Mouse (Mus musculus) embryonic facial prominence, embryonic 12.5 days (tissue): ENCODE data around the gene Gpr68. TPM values are rescaled to one million over a fixed set of nuclear protein-coding genes. Genes with fewer than 3 reads are reported as not detected.

Experiments used
- ATAC-seq: fragments of 200-750 bp; cut with Nextera tagmentation; 2 replicates; pipeline ENCODE4 v1.8.0; 2017; ENCODE audit not compliant: insufficient number of reproducible peaks, insufficient read depth, low FRiP score, low TSS enrichment
- H3K27ac ChIP-seq: fragments of 300-500 bp; sonication (generic); 2 replicates; pipeline ENCODE4 v1.5.1; 2016; ENCODE audit warnings: mild to moderate bottlenecking
- H3K27me3 ChIP-seq: fragments of 300-500 bp; sonication (generic); 2 replicates; pipeline ENCODE4 v1.6.1; 2016; ENCODE audit warnings: mild to moderate bottlenecking, moderate library complexity
- H3K36me3 ChIP-seq: fragments of 300-500 bp; sonication (generic); 2 replicates; pipeline ENCODE4 v1.6.1; 2016; ENCODE audit warnings: mild to moderate bottlenecking
- H3K4me1 ChIP-seq: fragments of 300-500 bp; sonication (generic); 2 replicates; pipeline ENCODE4 v1.6.1; 2016
- H3K4me2 ChIP-seq: fragments of 300-500 bp; sonication (generic); replicated peaks from 2 replicates; pipeline ENCODE4 v1.6.1; 2016; ENCODE audit warnings: mild to moderate bottlenecking, moderate library complexity
- H3K4me3 ChIP-seq: fragments of 300-500 bp; sonication (generic); 2 replicates; pipeline ENCODE4 v1.5.1; 2016; ENCODE audit warnings: mild to moderate bottlenecking
- H3K9ac ChIP-seq: fragments of 300-500 bp; sonication (generic); 2 replicates; pipeline ENCODE4 v1.6.1; 2016; ENCODE audit warnings: mild to moderate bottlenecking, moderate library complexity
- H3K9me3 ChIP-seq: fragments of 300-500 bp; sonication (generic); 2 replicates; pipeline ENCODE4 v1.6.1; 2016; ENCODE audit warnings: mild to moderate bottlenecking, moderate library complexity
- WGBS: fragments of 180-500 bp; shearing (Covaris S2); methylation state at CpG from one replicate; pipeline ENCODE4 v1.1.7; 2016; 5-methylcytosine and 5-hydroxymethylcytosine counted together
- polyA plus RNA-seq: library from polyadenylated mRNA; unstranded; fragments of >200 nt; fragmentation: Nextera tagmentation; extraction: Ambion mirVana; gene quantifications from 2 replicates; pipeline ENCODE4 v1.2.1, GENCODE M21; 2016

Gpr68 gene
- polyA plus RNA-seq, 1 experiment from 2014 or later = 0.06 TPM

DNA sequence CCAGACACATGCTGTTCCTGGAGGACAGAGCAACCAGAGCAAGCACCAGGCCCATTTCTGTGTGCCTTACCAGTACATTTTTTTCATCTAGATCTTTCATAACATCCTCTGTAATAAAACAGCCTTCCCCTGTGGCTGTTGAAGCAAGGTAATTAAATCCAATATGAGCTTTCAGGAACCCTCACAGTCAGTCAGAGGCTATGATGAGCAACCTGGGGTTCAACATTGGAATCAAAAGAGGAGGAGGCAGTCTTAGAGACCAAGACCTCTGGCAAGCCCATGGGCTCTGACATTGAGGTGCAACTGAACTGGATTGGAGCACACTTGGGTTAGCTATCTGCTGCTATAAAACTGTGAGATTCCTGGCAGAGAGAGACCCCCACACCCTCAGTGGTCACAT lies 42.9 kb downstream of the Gpr68 start:
- H3K27me3 ChIP-seq = no peaks in the 10 kb centered on the region
- no peak overlapping the region for H3K4me3 ChIP-seq
- H3K9ac ChIP-seq = no peak overlapping the region
- H3K27ac ChIP-seq = no peak overlapping the region
- no peak for ATAC-seq
- H3K4me2 ChIP-seq = no peak overlapping the region
- no peaks in the 10 kb centered on the region for H3K4me1 ChIP-seq
- no peaks in the 10 kb centered on the region for H3K36me3 ChIP-seq
- no peaks in the 10 kb centered on the region for H3K9me3 ChIP-seq

DNA sequence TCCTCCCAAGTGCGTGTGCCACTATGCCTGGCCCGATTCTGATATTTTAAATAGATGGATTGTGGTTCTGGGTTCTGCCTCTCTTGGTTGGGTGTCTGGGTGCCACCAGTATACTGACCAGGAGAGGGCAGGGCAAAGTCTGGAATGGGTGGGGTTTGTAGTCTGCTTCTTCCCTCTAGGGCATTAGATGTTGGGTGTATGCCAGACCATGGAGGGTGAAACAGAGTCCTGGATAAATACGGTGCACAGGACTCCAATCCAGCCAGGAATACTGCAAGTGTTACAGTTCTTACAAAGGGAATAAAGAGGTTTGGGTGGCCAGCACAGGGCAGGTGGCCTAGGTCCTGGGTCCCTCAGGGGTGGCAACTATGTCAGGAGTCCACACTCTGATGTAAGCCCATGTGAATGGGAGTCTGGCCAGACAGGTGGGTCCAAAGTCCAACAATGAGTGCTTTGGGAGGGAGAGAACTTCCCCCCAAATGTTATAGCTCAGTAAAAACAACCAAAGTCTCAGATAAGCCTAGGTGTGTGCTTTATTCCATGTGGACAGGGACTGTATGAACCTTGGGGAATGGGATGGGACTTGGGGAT lies 45.0 kb downstream of the Gpr68 start:
- Histone ChIP-seq H3K36me3 (no peaks in the 10 kb centered on the region), H3K4me2 (no peak overlapping the region), H3K9me3 (no peaks in the 10 kb centered on the region), H3K4me3 (no peak overlapping the region), H3K27me3 (no peaks in the 10 kb centered on the region), H3K9ac (no peak overlapping the region), H3K27ac (no peak overlapping the region), H3K4me1 (no peaks in the 10 kb centered on the region)
- WGBS = 93% methylated on average over 3 of the region's 3 CpGs
- ATAC-seq = no peak

DNA sequence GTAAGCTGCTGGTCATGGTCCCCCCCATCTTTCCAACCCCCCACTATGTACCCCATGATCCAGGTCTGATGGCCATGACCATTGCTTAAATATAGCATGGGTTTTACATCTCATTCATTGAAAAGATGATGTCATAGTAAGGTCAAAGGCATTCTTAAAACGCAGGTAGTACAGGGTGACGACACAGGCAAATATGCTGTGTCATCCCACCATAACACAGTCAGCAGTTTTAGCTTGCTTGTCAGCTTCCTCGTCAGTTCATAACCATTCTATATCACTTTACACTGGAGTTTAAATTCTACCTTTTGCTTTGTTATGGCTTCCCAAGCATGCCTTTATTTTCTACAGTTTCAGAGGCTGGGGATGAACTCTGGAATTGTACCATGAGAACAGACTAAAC lies 45.7 kb downstream of the Gpr68 start:
- Histone ChIP-seq H3K4me1 (no peaks in the 10 kb centered on the region), H3K9me3 (no peaks in the 10 kb centered on the region), H3K27ac (no peak overlapping the region), H3K36me3 (no peaks in the 10 kb centered on the region), H3K9ac (no peak overlapping the region), H3K27me3 (no peaks in the 10 kb centered on the region), H3K4me3 (no peak overlapping the region), H3K4me2 (no peak overlapping the region)
- ATAC-seq = no peak
- WGBS = 87% methylated on average over 3 of the region's 3 CpGs

DNA sequence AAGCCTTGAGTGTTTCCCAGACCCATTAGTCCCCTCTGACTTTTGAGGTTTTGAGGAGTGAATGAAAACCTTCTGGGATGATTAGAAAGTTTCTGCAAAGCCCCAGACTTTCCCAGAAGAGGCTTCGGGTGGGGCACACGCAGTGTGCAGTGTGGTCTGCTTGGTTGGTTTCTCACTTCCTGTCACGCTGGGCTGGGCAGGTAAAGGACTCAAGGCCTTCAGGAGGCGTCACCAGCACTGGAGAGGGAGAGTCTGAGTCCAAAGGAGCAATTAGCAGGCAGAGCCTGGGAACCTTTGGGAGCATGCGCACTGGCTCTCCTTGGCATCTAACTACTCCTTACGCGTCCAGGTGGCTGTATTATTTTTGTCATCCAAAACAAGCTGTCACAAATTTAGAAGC lies 50.2 kb downstream of the Gpr68 start:
- no peaks in the 10 kb centered on the region for H3K9me3 ChIP-seq
- no peaks in the 10 kb centered on the region for H3K36me3 ChIP-seq
- no peak overlapping the region for H3K4me3 ChIP-seq
- 74% methylated on average over 7 of the region's 7 CpGs for WGBS
- H3K9ac ChIP-seq = no peak overlapping the region
- no peaks in the 10 kb centered on the region for H3K4me1 ChIP-seq
- H3K27ac ChIP-seq = no peak overlapping the region
- no peak for ATAC-seq
- H3K4me2 ChIP-seq = no peak overlapping the region
- H3K27me3 ChIP-seq = no peaks in the 10 kb centered on the region

DNA sequence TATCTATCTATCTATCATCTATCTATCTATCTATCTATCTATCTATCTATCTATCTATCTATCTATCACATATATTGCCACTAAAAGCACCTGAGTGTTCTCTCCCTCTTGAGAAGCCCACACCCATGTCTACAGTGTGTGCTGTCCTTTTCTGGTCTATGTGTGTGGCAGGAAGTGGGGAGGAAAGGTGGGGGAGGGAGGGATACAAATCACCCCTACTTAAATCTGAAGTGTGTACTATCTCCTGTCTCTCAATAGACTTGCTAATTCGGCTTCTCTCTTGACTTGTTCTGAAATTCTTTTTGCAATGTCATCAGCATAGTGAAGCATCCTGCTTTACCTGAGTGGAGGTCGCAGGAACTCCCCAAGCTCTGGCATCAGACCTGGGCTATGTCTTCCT lies 51.7 kb downstream of the Gpr68 start:
- no peaks in the 10 kb centered on the region for H3K36me3 ChIP-seq
- H3K4me1 ChIP-seq = no peaks in the 10 kb centered on the region
- WGBS = 84% methylated on average over 2 of the region's 2 CpGs
- no peak overlapping the region for H3K4me2 ChIP-seq
- H3K4me3 ChIP-seq = no peak overlapping the region
- H3K9me3 ChIP-seq = no peaks in the 10 kb centered on the region
- ATAC-seq = no peak
- H3K27ac ChIP-seq = no peak overlapping the region
- H3K9ac ChIP-seq = no peak overlapping the region
- H3K27me3 ChIP-seq = no peaks in the 10 kb centered on the region

DNA sequence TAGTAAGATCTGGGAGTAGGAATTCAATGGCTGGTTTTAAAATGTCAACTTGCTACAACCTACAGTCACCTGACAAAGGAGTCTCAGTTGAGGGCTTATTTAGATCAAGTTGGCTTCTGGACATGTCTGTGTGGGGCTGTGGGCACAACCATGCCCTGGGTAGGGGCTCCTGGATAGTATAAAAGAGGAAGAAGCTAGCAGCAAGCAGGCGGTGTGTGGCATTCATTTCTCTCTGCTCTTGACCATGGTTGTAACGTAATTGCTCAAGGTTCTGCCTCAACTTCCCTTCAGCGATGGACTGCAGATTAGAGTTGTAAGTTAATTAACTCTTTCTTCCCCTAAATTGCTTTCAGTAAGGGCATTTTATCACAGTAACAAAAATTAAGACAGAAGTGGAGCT lies 55.6 kb downstream of the Gpr68 start:
- Histone ChIP-seq H3K27ac (no peak overlapping the region), H3K4me2 (no peak overlapping the region), H3K9me3 (no peaks in the 10 kb centered on the region), H3K9ac (no peak overlapping the region), H3K4me1 (no peaks in the 10 kb centered on the region), H3K27me3 (no peaks in the 10 kb centered on the region), H3K36me3 (no peaks in the 10 kb centered on the region), H3K4me3 (no peak overlapping the region)
- no peak for ATAC-seq
- 81% methylated on average over 3 of the region's 3 CpGs for WGBS

DNA sequence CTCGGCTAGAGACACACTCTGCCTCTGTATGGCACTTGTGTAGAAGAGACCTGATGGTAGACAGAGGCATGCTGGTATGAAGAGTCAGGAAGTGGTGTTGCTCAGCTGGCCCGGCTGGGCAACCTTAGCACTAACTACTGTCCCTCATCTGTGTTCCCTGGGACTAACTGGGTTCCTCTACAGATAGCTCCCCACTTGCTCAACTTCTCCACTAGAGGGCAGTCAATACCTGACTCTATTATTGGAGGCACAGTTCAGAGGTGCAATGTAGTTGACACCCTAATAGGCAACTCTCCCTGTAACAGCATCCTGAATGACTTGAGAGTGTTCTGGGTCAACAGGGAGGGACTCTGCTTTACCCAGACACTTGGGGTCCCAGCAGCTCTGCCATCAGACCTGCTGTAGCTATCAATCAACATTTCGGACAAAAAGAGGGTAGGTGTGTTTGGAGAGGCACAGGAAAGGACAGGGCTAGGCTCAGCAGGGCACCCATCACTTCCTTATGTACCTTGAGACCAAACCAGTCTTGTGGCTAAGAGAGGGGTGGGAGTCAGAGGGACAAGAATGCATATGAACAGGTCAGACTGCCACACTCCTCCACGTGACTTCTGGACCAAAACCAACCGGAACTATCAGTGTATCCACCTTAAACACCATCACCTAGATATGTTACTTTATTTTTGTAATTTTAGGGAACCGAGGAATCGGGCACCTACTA lies 58.4 kb downstream of the Gpr68 start:
- no peak overlapping the region for H3K9ac ChIP-seq
- H3K36me3 ChIP-seq = no peaks in the 10 kb centered on the region
- H3K4me3 ChIP-seq = no peak overlapping the region
- H3K9me3 ChIP-seq = no peaks in the 10 kb centered on the region
- H3K4me1 ChIP-seq = no peaks in the 10 kb centered on the region
- no peak overlapping the region for H3K4me2 ChIP-seq
- WGBS = 79% methylated on average over 7 of the region's 7 CpGs
- H3K27me3 ChIP-seq = no peaks in the 10 kb centered on the region
- 0 out of 2 replicates have a peak, but pooled peaks have one; percentile 22 for ATAC-seq
- no peak overlapping the region for H3K27ac ChIP-seq

DNA sequence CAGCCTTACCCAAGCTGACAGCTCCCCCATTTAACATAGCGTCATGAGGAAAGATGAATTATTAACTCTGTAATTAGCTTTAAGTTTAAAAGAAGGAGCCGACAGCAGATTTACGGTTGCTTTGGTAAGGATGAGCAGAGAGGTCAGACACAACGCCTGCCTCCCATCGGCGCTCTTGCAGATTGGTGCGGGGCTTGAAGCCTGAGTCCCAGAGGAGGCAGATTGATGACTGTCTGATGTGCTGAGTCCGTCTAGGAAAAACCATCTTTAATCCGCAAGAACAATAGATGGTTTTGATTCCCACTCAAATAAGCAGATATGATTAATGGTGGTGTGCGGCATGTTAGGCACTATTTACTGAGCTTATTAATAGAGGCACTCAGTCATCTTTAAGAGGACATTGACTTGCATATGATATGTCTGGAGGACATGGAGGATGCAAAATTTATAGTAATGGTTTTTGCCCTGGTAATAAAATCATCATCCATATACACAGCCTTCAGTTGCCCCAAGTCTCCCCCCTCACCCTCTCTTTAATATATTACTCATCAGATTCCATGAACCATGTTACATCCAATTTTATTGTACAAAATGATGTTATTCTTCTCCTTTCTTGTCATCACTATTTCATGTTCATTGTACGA lies 60.4 kb downstream of the Gpr68 start:
- Histone ChIP-seq H3K9ac (no peak overlapping the region), H3K27ac (no peak overlapping the region), H3K4me2 (no peak overlapping the region), H3K36me3 (no peaks in the 10 kb centered on the region), H3K4me1 (no peaks in the 10 kb centered on the region), H3K4me3 (no peak overlapping the region), H3K27me3 (no peaks in the 10 kb centered on the region), H3K9me3 (no peaks in the 10 kb centered on the region)
- 77% methylated on average over 11 of the region's 11 CpGs for WGBS
- ATAC-seq = no peak

DNA sequence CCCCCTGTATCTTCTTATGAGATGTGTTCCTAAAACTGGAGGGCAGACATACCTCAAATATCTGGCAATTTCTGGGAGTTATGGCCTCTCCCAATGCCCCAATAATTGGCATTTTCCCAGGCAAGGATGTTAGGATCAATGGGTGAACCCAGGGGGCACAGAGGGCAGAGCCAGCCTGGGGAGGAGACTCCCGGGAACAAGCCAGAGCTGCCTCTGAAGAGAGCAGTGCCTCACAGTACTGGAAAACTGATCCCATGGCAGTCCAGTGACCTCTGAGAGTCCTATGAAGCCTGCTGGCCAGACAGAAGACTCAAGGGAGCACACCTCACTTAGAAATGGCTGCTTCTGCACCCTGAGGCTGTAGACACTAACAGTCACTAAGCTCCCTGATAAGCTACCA lies 61.4 kb downstream of the Gpr68 start:
- H3K27me3 ChIP-seq = no peaks in the 10 kb centered on the region
- no peak overlapping the region for H3K9ac ChIP-seq
- no peaks in the 10 kb centered on the region for H3K9me3 ChIP-seq
- no peak overlapping the region for H3K4me2 ChIP-seq
- no peaks in the 10 kb centered on the region for H3K36me3 ChIP-seq
- no peaks in the 10 kb centered on the region for H3K4me1 ChIP-seq
- ATAC-seq = no peak
- WGBS = 24% methylated on average over 1 of the region's 1 CpGs
- no peak overlapping the region for H3K27ac ChIP-seq
- no peak overlapping the region for H3K4me3 ChIP-seq

DNA sequence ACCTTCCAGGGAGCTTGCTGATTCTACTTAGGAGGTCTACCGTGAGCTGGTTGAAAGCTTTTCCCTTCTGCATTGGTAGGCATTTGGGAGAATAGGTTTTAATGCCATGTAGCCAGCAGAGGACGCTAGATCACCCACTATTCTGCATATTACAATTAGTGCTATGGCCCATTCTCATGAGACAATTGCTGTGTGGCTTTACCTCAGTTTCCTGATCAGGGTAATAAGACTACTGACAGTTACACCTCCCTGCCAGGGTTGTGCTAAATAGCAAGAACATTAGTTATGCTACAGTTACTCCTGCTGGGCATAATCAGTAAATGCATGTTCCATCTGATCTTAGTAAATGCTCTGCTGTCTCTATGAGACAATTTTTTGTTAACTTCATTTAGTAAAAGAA lies 62.2 kb downstream of the Gpr68 start:
- no peak overlapping the region for H3K9ac ChIP-seq
- no peak overlapping the region for H3K4me2 ChIP-seq
- WGBS = 27% methylated on average over 2 of the region's 2 CpGs
- no peaks in the 10 kb centered on the region for H3K4me1 ChIP-seq
- no peak overlapping the region for H3K4me3 ChIP-seq
- H3K9me3 ChIP-seq = no peaks in the 10 kb centered on the region
- no peaks in the 10 kb centered on the region for H3K27me3 ChIP-seq
- no peak for ATAC-seq
- H3K27ac ChIP-seq = no peak overlapping the region
- no peaks in the 10 kb centered on the region for H3K36me3 ChIP-seq

DNA sequence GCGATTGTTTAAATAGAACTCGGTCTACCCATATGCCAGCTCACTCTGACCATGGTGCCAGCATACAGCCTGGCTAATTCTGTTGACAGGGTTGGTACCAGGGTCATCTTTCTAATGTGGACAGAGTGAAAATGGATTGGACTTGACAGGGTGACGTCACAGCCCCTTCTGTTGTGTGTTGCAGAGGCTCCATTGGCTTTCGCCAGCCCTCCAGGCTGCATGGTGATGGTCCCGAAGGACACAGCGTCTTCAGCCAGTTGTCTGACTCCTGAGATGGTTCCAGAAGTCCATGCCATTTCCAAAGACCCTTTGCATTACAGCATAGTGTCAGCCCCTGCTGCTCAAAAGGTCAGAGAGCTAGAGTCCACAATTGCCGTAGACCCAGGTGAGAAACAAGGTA lies 63.5 kb downstream of the Gpr68 start:
- WGBS = 84% methylated on average over 7 of the region's 7 CpGs
- no peak for ATAC-seq

DNA sequence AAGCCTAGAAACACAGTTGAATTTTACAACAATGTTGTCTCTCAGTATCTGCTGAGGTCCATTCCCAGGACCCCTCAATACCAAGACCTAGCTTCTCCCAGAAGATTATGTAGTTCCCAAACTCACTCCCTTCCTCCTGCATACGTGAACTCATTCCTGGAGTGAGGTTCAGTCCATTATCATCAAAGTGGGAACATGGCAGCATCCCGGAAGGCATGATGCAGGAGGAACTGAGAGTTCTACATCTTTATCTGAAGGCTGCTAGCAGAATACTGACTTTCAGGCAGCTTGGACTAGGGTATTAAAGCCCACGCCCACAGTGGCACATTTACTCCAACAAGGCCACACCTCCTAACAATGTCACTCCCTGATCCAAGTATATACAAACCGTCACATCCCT lies 64.8 kb downstream of the Gpr68 start:
- 84% methylated on average over 4 of the region's 4 CpGs for WGBS
- no peaks in the 10 kb centered on the region for H3K4me1 ChIP-seq
- H3K36me3 ChIP-seq = no peaks in the 10 kb centered on the region
- H3K9me3 ChIP-seq = no peaks in the 10 kb centered on the region
- no peak overlapping the region for H3K4me2 ChIP-seq
- no peak overlapping the region for H3K4me3 ChIP-seq
- no peaks in the 10 kb centered on the region for H3K27me3 ChIP-seq
- H3K27ac ChIP-seq = no peak overlapping the region
- no peak overlapping the region for H3K9ac ChIP-seq
- no peak for ATAC-seq

More for the DNA sequence above, 63.5 kb downstream of the Gpr68 start:
- Histone ChIP-seq H3K4me1 (no peaks in the 10 kb centered on the region), H3K27ac (no peak overlapping the region), H3K27me3 (no peaks in the 10 kb centered on the region), H3K36me3 (no peaks in the 10 kb centered on the region), H3K9me3 (no peaks in the 10 kb centered on the region), H3K9ac (no peak overlapping the region), H3K4me3 (no peak overlapping the region), H3K4me2 (no peak overlapping the region)
